Mouse (Mus musculus) heart, embryonic 13.5 days (tissue): Measurements from ENCODE around the gene Prelp. TPM values are rescaled to one million over a fixed set of nuclear protein-coding genes. Genes with fewer than 3 reads are reported as not detected.

Source experiments
- ATAC-seq: fragments of 200-750 bp; cut with Nextera tagmentation; 2 replicates; pipeline ENCODE4 v1.8.0; 2017; ENCODE audit warnings: moderate TSS enrichment; ENCODE audit not compliant: insufficient number of reproducible peaks, low FRiP score, low TSS enrichment; ENCODE audit errors: extremely low read depth
- H3K27ac ChIP-seq: fragments of 300-500 bp; sonication (generic); replicated peaks from 2 replicates; pipeline ENCODE4 v1.5.1; 2015; ENCODE audit warnings: moderate library complexity, mild to moderate bottlenecking, inconsistent platforms
- H3K27me3 ChIP-seq: fragments of 300-500 bp; sonication (generic); replicated peaks from 2 replicates; pipeline ENCODE4 v1.6.1; 2015; ENCODE audit warnings: mild to moderate bottlenecking, inconsistent platforms
- H3K36me3 ChIP-seq: fragments of 300-500 bp; sonication (generic); 2 replicates; pipeline ENCODE4 v1.6.1; 2015; ENCODE audit warnings: mild to moderate bottlenecking, inconsistent platforms
- H3K4me1 ChIP-seq: fragments of 300-500 bp; sonication (generic); 2 replicates; pipeline ENCODE4 v1.6.1; 2015; ENCODE audit warnings: inconsistent platforms
- H3K4me2 ChIP-seq: fragments of 300-500 bp; sonication (generic); 2 replicates; pipeline ENCODE4 v1.6.1; 2015; ENCODE audit warnings: inconsistent platforms, mild to moderate bottlenecking, moderate library complexity
- H3K4me3 ChIP-seq: fragments of 300-500 bp; sonication (generic); 2 replicates; pipeline ENCODE4 v1.5.1; 2015; ENCODE audit warnings: moderate library complexity, mild to moderate bottlenecking, inconsistent platforms
- H3K9ac ChIP-seq: fragments of 300-500 bp; sonication (generic); 2 replicates; pipeline ENCODE4 v1.6.1; 2015; ENCODE audit warnings: inconsistent platforms, mild to moderate bottlenecking, moderate library complexity
- H3K9me3 ChIP-seq: fragments of 300-500 bp; sonication (generic); 2 replicates; pipeline ENCODE4 v1.6.1; 2016; ENCODE audit warnings: inconsistent platforms
- WGBS: fragments of 180-500 bp; shearing (Covaris S2); methylation state at CpG from one replicate; pipeline ENCODE4 v1.1.7; 2015; ENCODE audit warnings: mixed read lengths; 5-methylcytosine and 5-hydroxymethylcytosine counted together
- polyA plus RNA-seq: library from polyadenylated mRNA; unstranded; fragments of >200 nt; fragmentation: Nextera tagmentation; extraction: Ambion mirVana; gene quantifications from 2 replicates; pipeline ENCODE4 v1.2.1, GENCODE M21; 2015

The Prelp gene
- polyA plus RNA-seq, 1 experiment from 2014 or later, result 3.1 TPM

DNA sequence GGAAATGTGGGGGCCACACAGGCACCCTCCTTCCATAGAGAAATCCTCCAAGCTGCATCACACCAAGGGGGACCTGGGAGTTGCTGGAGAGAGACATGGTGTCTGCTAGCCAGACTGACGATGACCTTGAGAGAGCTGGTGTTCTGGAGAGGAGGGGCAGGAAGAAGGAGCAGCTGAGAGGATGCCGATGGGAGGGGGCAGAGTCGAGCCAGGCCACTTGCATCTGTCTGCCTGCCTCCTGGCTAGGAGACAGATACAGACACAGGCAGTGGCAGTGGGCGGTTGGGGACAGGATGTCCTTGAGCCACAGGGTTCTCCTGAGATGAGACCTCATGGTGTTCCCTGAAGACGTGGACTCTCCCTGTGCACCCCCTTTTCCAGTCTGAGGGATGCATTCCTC is 29.7 kb downstream of the Prelp start:
- H3K4me3 ChIP-seq, result no peak overlapping the region
- peaks cover under 1% of the 10 kb centered on the region; the same call in 1 of the 2 replicates for H3K27me3 ChIP-seq
- no peaks in the 10 kb centered on the region for H3K36me3 ChIP-seq
- H3K4me2 ChIP-seq, result peak overlapping the region; percentile 19; the same call in 1 of the 2 replicates
- H3K27ac ChIP-seq, result peak overlapping the region; percentile 77
- peaks cover 80% of the 10 kb centered on the region for H3K4me1 ChIP-seq
- peak overlapping the region; percentile 56; the same call in 1 of the 2 replicates for H3K9ac ChIP-seq
- 5% methylated on average over 5 of the region's 5 CpGs for WGBS
- ATAC-seq, result peak; percentile 45; the same call in 1 of the 2 replicates
- H3K9me3 ChIP-seq, result no peaks in the 10 kb centered on the region

- WGBS, result 21% methylated on average over 20 of the region's 20 CpGs
- Histone ChIP-seq H3K27me3 (peaks cover 3% of the 10 kb centered on the region; the same call in 1 of the 2 replicates), H3K36me3 (no peaks in the 10 kb centered on the region), H3K4me3 (peak overlapping the region; percentile 29), H3K4me1 (peaks cover 66% of the 10 kb centered on the region), H3K9me3 (no peaks in the 10 kb centered on the region), H3K27ac (peak overlapping the region; percentile 48), H3K4me2 (peak overlapping the region; percentile 61), H3K9ac (peak overlapping the region; percentile 63)
- no peak for ATAC-seq
Observed at GRCm38 (mm10) chr1:133889949-133890598, 31.1 kb downstream of the Prelp start.

DNA sequence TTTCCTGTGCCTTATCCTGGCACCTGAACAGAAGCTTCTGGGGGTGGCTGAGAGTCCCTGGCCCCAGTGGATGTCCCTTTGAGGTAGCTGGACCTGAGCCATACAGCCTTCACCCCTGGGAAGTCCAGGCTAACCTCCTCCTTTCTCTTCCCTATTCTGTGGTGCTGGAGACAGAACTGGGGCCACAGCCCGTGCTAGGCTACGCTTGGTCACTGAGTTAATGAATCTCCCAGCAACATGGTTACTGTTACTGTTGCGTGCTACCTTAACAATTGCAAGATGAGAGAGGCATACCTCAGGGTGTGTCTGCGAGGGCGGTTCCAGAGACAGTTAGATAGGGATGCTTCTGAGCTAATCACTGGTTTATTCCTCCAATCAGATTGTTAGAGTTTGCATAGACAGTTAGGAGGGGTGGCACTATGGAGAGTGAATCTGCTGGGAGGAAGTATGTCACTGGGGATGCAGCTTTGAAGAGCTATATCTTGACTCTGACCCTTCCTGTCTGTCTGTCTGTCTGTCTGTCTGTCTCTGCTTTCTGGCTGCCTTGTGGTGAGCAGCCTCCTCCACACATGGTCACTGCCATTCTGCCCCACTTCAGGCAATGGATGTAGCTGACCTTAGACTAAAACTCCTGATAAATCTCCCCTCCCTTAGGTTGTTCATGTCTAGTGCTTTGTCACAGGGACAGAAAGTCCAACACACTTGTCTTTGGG is 33.5 kb downstream of the Prelp start:
- 79% methylated on average over 5 of the region's 5 CpGs for WGBS
- no peak overlapping the region for H3K4me3 ChIP-seq
- H3K36me3 ChIP-seq, result no peaks in the 10 kb centered on the region
- ATAC-seq, result no peak
- H3K27ac ChIP-seq, result no peak overlapping the region
- no peaks in the 10 kb centered on the region for H3K9me3 ChIP-seq
- H3K4me1 ChIP-seq, result peaks cover 61% of the 10 kb centered on the region
- H3K27me3 ChIP-seq, result peaks cover 3% of the 10 kb centered on the region; the same call in 1 of the 2 replicates
- no peak overlapping the region for H3K4me2 ChIP-seq
- H3K9ac ChIP-seq, result peak overlapping the region; percentile 54; the same call in 1 of the 2 replicates

DNA sequence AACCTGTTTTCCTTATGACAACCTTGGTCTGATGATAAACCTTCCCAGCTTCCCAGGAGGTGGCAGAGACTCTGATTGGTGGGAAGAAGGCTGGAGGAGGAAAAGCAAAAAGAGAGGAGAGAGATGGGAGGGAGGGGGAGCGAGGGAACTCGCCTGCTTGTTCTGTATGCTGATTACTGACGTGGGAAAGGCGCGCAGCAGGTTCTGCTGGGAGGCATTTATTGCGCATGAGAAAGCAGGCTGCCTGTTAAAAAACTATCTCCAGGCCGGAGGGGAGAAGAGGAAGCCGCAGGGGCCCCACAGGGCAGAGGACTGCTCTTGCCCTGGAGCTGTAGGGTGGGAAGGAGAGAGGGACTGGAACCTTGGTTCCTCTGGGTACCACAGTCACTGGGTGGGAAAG is 34.2 kb downstream of the Prelp start:
- no peaks in the 10 kb centered on the region for H3K9me3 ChIP-seq
- no peak overlapping the region for H3K27ac ChIP-seq
- peak overlapping the region; percentile 54; the same call in 1 of the 2 replicates for H3K9ac ChIP-seq
- no peak overlapping the region for H3K4me3 ChIP-seq
- no peaks in the 10 kb centered on the region for H3K36me3 ChIP-seq
- WGBS, result 14% methylated on average over 8 of the region's 8 CpGs
- H3K4me2 ChIP-seq, result no peak overlapping the region
- peaks cover 61% of the 10 kb centered on the region for H3K4me1 ChIP-seq
- ATAC-seq, result no peak
- peaks cover 3% of the 10 kb centered on the region; the same call in 1 of the 2 replicates for H3K27me3 ChIP-seq

DNA sequence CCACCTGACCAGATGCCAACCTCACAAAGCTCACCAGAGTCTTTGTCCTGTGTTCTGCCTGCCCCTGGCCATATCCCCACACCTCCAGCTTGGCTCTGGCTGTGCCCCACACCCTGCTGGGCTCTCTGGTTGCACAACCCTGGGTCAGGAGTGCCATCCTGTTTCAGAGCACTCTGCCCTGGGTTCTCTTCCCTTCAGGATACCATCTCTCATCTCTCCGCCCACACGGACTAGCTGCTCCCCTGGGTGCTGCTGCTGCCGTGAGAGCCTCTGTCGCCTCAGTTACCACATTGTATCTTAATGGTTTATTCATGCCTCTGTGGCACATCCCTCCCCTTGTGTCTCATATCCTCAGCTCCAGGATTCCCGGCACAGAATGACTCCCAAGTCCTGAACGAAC is 34.8 kb downstream of the Prelp start:
- Histone ChIP-seq H3K36me3 (no peaks in the 10 kb centered on the region), H3K4me3 (no peak overlapping the region), H3K4me1 (peaks cover 61% of the 10 kb centered on the region), H3K9me3 (no peaks in the 10 kb centered on the region), H3K27me3 (peaks cover 3% of the 10 kb centered on the region; the same call in 1 of the 2 replicates), H3K4me2 (no peak overlapping the region), H3K27ac (no peak overlapping the region), H3K9ac (no peak overlapping the region)
- ATAC-seq, result no peak
- 51% methylated on average over 6 of the region's 6 CpGs for WGBS

DNA sequence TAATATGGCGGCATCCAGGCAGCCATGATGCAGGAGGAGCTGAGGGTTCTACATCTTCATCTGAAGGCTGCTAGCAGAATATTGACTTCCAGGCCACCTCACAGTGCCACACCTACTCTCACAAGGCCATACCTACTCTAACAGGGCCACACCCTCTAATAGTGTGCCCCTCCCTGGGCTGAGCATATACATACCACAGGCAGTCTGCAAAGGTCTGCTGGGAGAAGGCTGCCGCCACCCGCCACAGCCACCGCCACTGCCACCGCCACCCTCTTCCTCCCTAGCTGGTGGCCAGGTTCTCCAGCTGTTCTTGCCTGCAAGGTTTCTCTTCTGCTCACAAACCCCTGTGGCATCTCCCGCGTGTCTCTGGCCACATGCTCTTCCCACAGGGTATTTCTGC is 35.4 kb downstream of the Prelp start:
- no peaks in the 10 kb centered on the region for H3K36me3 ChIP-seq
- H3K9me3 ChIP-seq, result no peaks in the 10 kb centered on the region
- H3K4me2 ChIP-seq, result no peak overlapping the region
- no peak overlapping the region for H3K27ac ChIP-seq
- no peak for ATAC-seq
- no peak overlapping the region for H3K4me3 ChIP-seq
- H3K9ac ChIP-seq, result no peak overlapping the region
- WGBS, result 79% methylated on average over 6 of the region's 7 CpGs
- peaks cover 3% of the 10 kb centered on the region; the same call in 1 of the 2 replicates for H3K27me3 ChIP-seq
- peaks cover 61% of the 10 kb centered on the region for H3K4me1 ChIP-seq

GRCm38 (mm10) chr1:133884746-133885145 is 36.5 kb downstream of the Prelp start:
- 66% methylated on average over 9 of the region's 9 CpGs for WGBS
- Histone ChIP-seq H3K27me3 (peaks cover 3% of the 10 kb centered on the region; the same call in 1 of the 2 replicates), H3K9me3 (no peaks in the 10 kb centered on the region)

DNA sequence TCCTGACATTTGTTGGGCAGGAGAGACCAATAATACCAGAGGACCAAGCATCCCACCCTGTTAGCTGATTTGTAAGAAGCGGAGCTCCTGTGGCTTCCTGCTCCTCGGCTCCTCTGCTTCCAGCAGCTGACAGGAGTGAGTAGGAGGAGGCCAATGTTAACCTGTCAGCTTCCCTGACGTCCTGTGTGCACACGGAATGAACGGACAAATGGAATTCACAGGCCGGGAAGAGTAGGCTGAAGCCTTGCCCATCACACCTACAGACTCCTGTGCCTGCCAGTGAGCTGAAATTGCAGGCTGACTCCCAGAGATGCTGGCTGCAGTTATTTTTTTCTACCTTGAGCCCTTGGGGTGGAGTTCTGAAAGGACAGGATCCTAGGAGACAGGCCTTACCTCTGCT is 37.1 kb downstream of the Prelp start:
- no peak overlapping the region for H3K4me3 ChIP-seq
- no peak overlapping the region for H3K9ac ChIP-seq
- no peaks in the 10 kb centered on the region for H3K36me3 ChIP-seq
- H3K27ac ChIP-seq, result no peak overlapping the region
- no peak overlapping the region for H3K4me2 ChIP-seq
- no peaks in the 10 kb centered on the region for H3K9me3 ChIP-seq
- ATAC-seq, result no peak
- peaks cover 3% of the 10 kb centered on the region; the same call in 1 of the 2 replicates for H3K27me3 ChIP-seq
- 57% methylated on average over 6 of the region's 6 CpGs for WGBS
- H3K4me1 ChIP-seq, result peaks cover 55% of the 10 kb centered on the region

More at GRCm38 (mm10) chr1:133884746-133885145, 36.5 kb downstream of the Prelp start:
- no peaks in the 10 kb centered on the region for H3K36me3 ChIP-seq
- no peak overlapping the region for H3K27ac ChIP-seq
- no peak overlapping the region for H3K9ac ChIP-seq
- H3K4me2 ChIP-seq, result no peak overlapping the region
- H3K4me3 ChIP-seq, result no peak overlapping the region
- peaks cover 59% of the 10 kb centered on the region for H3K4me1 ChIP-seq
- no peak for ATAC-seq

GRCm38 (mm10) chr1:133882283-133883217 is 38.7 kb downstream of the Prelp start:
- Histone ChIP-seq H3K36me3 (no peaks in the 10 kb centered on the region), H3K4me3 (no peak overlapping the region), H3K9ac (peak overlapping the region; percentile 26; the same call in 1 of the 2 replicates), H3K4me2 (no peak overlapping the region), H3K4me1 (peaks cover 56% of the 10 kb centered on the region), H3K27me3 (peaks cover 3% of the 10 kb centered on the region; the same call in 1 of the 2 replicates), H3K9me3 (no peaks in the 10 kb centered on the region), H3K27ac (no peak overlapping the region)
- WGBS, result 48% methylated on average over 11 of the region's 11 CpGs
- ATAC-seq, result no peak

GRCm38 (mm10) chr1:133881813-133882212 is 39.4 kb downstream of the Prelp start:
- Histone ChIP-seq H3K36me3 (no peaks in the 10 kb centered on the region), H3K4me1 (peaks cover 48% of the 10 kb centered on the region), H3K4me2 (no peak overlapping the region), H3K27me3 (peaks cover 3% of the 10 kb centered on the region; the same call in 1 of the 2 replicates), H3K4me3 (no peak overlapping the region), H3K9me3 (no peaks in the 10 kb centered on the region), H3K9ac (peak overlapping the region; percentile 26; the same call in 1 of the 2 replicates), H3K27ac (no peak overlapping the region)
- no peak for ATAC-seq
- 57% methylated on average over 6 of the region's 6 CpGs for WGBS
